10 mouse cellular contexts compared by ENCODE assay signal in genomic region chr16:93558499-93558898, GRCm38 (mm10). TPM values are rescaled to one million over a fixed set of nuclear protein-coding genes. Genes with fewer than 3 reads are reported as not detected.
DNase-seq lines count a peak whose midpoint lies in the region; ATAC-seq lines count a peak whose summit lies in the region.
"Had no signal": no experiment of that assay in that cellular context is flagged by ENCODE, and none has a peak within 500 bp of the region (broad histone marks: within the 10 kb centered on the region; RNA-seq: fewer than 3 reads in every experiment).

No protein-coding gene starts in this region.

- ATAC-seq in forebrain, embryonic 12.5 days (ENCODE audit: low FRiP score), result no peak
- ATAC-seq in forebrain, embryonic 16.5 days, result no peak
- no peak; the same call in 1 of the 2 replicates for ATAC-seq in kidney, embryonic 14.5 days (ENCODE audit: low FRiP score, low TSS enrichment)
- no peak for ATAC-seq in limb, embryonic 12.5 days (ENCODE audit: insufficient number of reproducible peaks, insufficient read depth, low FRiP score, low TSS enrichment, low read depth)

- H3K9ac ChIP-seq in forebrain, embryonic 12.5 days, result no peak overlapping the region
- no peak overlapping the region for H3K9ac ChIP-seq in forebrain, embryonic 16.5 days (replicated peaks; ENCODE audit: low read depth, low read length)
- no peak overlapping the region for H3K9ac ChIP-seq in kidney, embryonic 14.5 days (ENCODE audit: low read depth, low read length)
- no peak overlapping the region for H3K9ac ChIP-seq in limb, embryonic 12.5 days (replicated peaks)

- no peaks in the 10 kb centered on the region for H3K36me3 ChIP-seq in forebrain, embryonic 12.5 days (replicated peaks)
- H3K36me3 ChIP-seq in forebrain, embryonic 16.5 days (ENCODE audit: control insufficient read depth, insufficient read depth), result no peaks in the 10 kb centered on the region
- H3K36me3 ChIP-seq in kidney, embryonic 14.5 days (ENCODE audit: control insufficient read depth, insufficient read depth, low read length), result no peaks in the 10 kb centered on the region
- no peaks in the 10 kb centered on the region for H3K36me3 ChIP-seq in limb, embryonic 12.5 days

- no peaks in the 10 kb centered on the region for H3K9me3 ChIP-seq in forebrain, embryonic 12.5 days
- no peaks in the 10 kb centered on the region for H3K9me3 ChIP-seq in forebrain, embryonic 16.5 days (ENCODE audit: control insufficient read depth, low read length)
- H3K9me3 ChIP-seq in kidney, embryonic 14.5 days (ENCODE audit: control insufficient read depth, low read length), result no peaks in the 10 kb centered on the region; the same call in 1 of the 2 replicates
- no peaks in the 10 kb centered on the region for H3K9me3 ChIP-seq in limb, embryonic 12.5 days

- H3K4me1 ChIP-seq in forebrain, embryonic 12.5 days, result no peaks in the 10 kb centered on the region
- no peaks in the 10 kb centered on the region for H3K4me1 ChIP-seq in forebrain, embryonic 16.5 days (replicated peaks; ENCODE audit: control insufficient read depth, insufficient read depth, low read length)
- peaks cover 5% of the 10 kb centered on the region; the same call in 1 of the 2 replicates for H3K4me1 ChIP-seq in kidney, embryonic 14.5 days (ENCODE audit: control insufficient read depth, insufficient read depth, low read length)
- H3K4me1 ChIP-seq in limb, embryonic 12.5 days (replicated peaks), result peaks cover 22% of the 10 kb centered on the region

- 7% methylated on average over 12 of the region's 12 CpGs for WGBS in forebrain, embryonic 12.5 days
- WGBS in forebrain, embryonic 16.5 days, result 16% methylated on average over 12 of the region's 12 CpGs
- 5% methylated on average over 12 of the region's 12 CpGs for WGBS in kidney, embryonic 14.5 days
- 6% methylated on average over 12 of the region's 12 CpGs for WGBS in limb, embryonic 12.5 days

- peaks cover 12% of the 10 kb centered on the region; the same call in 1 of the 2 replicates for H3K27me3 ChIP-seq in forebrain, embryonic 12.5 days
- no peaks in the 10 kb centered on the region for H3K27me3 ChIP-seq in forebrain, embryonic 16.5 days (replicated peaks; ENCODE audit: control insufficient read depth, insufficient read depth, low read length)
- H3K27me3 ChIP-seq in kidney, embryonic 14.5 days (ENCODE audit: control insufficient read depth, insufficient read depth, low read length), result no peaks in the 10 kb centered on the region
- peaks cover 9% of the 10 kb centered on the region; the same call in 1 of the 2 replicates for H3K27me3 ChIP-seq in limb, embryonic 12.5 days

- no peak overlapping the region for H3K4me3 ChIP-seq in forebrain, embryonic 12.5 days (replicated peaks)
- no peak overlapping the region for H3K4me3 ChIP-seq in forebrain, embryonic 16.5 days (replicated peaks; ENCODE audit: low read length)
- H3K4me3 ChIP-seq in kidney, embryonic 14.5 days (ENCODE audit: low read length), result no peak overlapping the region
- 0 out of 2 replicates have a peak overlapping the region, but pooled peaks have one; percentile 2 for H3K4me3 ChIP-seq in limb, embryonic 12.5 days (replicated peaks)

- peak overlapping the region; percentile 21; the same call in 1 of the 2 replicates for H3K4me2 ChIP-seq in forebrain, embryonic 12.5 days
- no peak overlapping the region for H3K4me2 ChIP-seq in forebrain, embryonic 16.5 days (ENCODE audit: low read length)
- peak overlapping the region; percentile 32 for H3K4me2 ChIP-seq in kidney, embryonic 14.5 days (replicated peaks; ENCODE audit: low read depth, low read length)
- peak overlapping the region; percentile 44 for H3K4me2 ChIP-seq in limb, embryonic 12.5 days
- H3K4me2 ChIP-seq: liver, embryonic 11.5 days had no signal

- no peak for DNase-seq in kidney, postnatal 25 days
- DNase-seq in embryo, embryonic 10 days (ENCODE audit: low spot score), result peak; percentile 49
- DNase-seq in thymus, postnatal 25 days, result no peak
- DNase-seq in layer of hippocampus, adult 8-10 months (ENCODE audit: low spot score in 2 of 2), result no peak
- DNase-seq: adrenal gland, postnatal 36 days had no signal

- no peak overlapping the region for H3K27ac ChIP-seq in forebrain, embryonic 12.5 days
- no peak overlapping the region for H3K27ac ChIP-seq in forebrain, embryonic 16.5 days (ENCODE audit: low read length)
- H3K27ac ChIP-seq in kidney, embryonic 14.5 days (ENCODE audit: low read depth, low read length), result no peak overlapping the region
- no peak overlapping the region for H3K27ac ChIP-seq in limb, embryonic 12.5 days

RNA-seq across cellular contexts. Expression of gene Setd4, which starts 45.4 kb away (rescaled TPM):
- 15.8 and 17.2 TPM in 2 replicates for polyA plus RNA-seq in forebrain, embryonic 12.5 days (2016; fragmentation: Nextera tagmentation; extraction: Ambion mirVana)
- polyA plus RNA-seq in forebrain, embryonic 16.5 days (2015; fragmentation: Nextera tagmentation; extraction: Ambion mirVana), result 14.5 and 22.5 TPM in 2 replicates
- polyA plus RNA-seq in kidney, embryonic 14.5 days (2014; fragmentation: Nextera tagmentation; extraction: Ambion mirVana), result 12.4 and 13.9 TPM in 2 replicates
- 20.3 and 22.6 TPM in 2 replicates for polyA plus RNA-seq in limb, embryonic 12.5 days (2016; fragmentation: Nextera tagmentation; extraction: Ambion mirVana)
- 10 to 100 TPM in 3 of 4 experiments, 1 to 10 TPM in 1; 8.6 to 12.9 (median 11.4) TPM for total RNA-seq in layer of hippocampus, adult 8-10 months (2022)

RNA-seq across cellular contexts. Expression of gene Cbr1, which starts 47.2 kb away (rescaled TPM):
- 108 and 112 TPM in 2 replicates for polyA plus RNA-seq in forebrain, embryonic 12.5 days (2016; fragmentation: Nextera tagmentation; extraction: Ambion mirVana)
- polyA plus RNA-seq in forebrain, embryonic 16.5 days (2015; fragmentation: Nextera tagmentation; extraction: Ambion mirVana), result 137 TPM in 2 replicates
- 96.0 and 104 TPM in 2 replicates for polyA plus RNA-seq in kidney, embryonic 14.5 days (2014; fragmentation: Nextera tagmentation; extraction: Ambion mirVana)
- 137 and 138 TPM in 2 replicates for polyA plus RNA-seq in limb, embryonic 12.5 days (2016; fragmentation: Nextera tagmentation; extraction: Ambion mirVana)
- total RNA-seq in layer of hippocampus, adult 8-10 months (2022), result 10 to 100 TPM; 65.9 to 72.9 (median 71.2) TPM
